Mouse (Mus musculus) urinary bladder, postnatal 4 days (tissue): Measurements from ENCODE around the gene Col4a2.
A peak's percentile ranks its signal among the peaks of the same experiment; 100 is the strongest.

Experiments used
- DNase-seq, 2 experiments: peaks; one replicate each; pipeline ENCODE4 v3.0.0; 2021 to 2022; ENCODE audit warnings: low spot score in 2 of 2

Gene Col4a2

GRCm38 (mm10) chr8:11382933-11383332, 70.3 kb downstream of the Col4a2 start:
- DNase-seq: no peak

- DNase-seq: no peak
Measured at GRCm38 (mm10) chr8:11383379-11383778, 70.8 kb downstream of the Col4a2 start.

DNA sequence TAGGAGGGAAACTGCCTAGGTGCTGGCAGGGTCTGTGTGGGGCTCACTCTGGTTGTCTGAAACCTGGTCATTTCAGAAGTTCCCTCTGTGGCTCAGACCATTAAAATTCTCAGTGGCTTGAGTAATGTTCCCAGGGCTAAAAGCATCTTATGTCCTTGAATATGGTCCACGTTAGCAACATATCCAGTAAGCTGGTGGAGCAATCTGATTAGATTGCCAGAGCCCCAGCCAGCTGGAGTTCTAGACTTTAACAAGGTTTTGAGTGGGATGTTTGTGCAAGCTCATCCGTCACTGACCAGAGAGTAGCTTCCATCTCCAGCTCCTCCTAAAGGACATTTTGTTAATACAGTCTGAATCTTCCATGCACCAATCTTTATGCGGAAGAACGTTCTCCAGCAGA, 72.2 kb downstream of the Col4a2 start:
- DNase-seq: no peak

DNA sequence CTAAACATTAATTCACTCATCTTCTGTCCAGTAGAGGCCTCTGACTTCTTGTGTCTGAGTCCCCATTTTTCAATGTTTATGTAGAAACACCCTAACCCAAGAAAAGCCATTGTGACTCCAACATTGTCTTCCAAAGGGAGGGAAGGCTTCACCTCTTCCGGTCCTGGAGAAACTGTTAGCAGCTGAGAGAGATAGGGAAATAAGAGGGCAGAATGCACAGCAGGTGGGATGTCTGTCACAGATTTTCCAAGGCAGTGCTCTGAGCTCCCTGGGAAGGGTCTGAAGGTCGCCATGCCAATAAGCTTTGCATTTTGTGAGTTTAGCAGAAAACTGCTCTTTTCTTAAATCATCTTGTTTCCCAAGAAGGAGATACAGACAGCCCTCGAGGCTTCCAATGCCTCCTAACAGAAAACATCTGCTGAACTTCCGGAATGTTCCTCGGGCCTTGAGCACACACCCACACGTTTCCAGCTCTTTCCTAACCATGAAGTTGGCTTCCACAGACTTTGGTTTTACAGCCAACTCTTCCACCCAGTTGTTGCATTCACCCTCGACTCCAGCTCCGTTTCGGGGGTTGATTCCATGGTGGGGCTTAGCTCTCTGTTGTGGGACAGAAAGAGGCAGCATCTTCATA, 72.8 kb downstream of the Col4a2 start:
- no peak for DNase-seq

DNA sequence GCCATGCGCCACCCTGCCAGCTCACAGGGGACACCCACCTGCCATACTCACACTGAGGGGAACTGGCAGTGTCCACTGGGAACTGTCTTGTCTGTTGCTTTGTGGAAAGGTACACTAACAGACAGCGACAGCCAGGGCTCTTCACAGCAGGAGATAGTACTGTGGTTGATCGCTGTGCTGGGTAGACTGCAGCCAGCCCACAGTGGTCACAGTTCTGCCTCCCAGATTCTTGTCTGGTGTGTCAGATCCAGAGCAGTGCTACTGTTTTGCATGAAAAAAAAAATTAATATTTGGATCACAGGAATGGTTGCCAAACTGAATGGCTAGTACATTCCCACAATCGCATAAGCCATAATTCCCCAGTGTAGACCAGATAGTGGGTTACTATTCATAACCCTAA, 74.7 kb downstream of the Col4a2 start:
- DNase-seq: no peak

GRCm38 (mm10) chr8:11389275-11390050, 76.9 kb downstream of the Col4a2 start:
- no peak for DNase-seq

- peak; percentile 73 to 79 for DNase-seq
Measured at GRCm38 (mm10) chr8:11392739-11393138, 80.1 kb downstream of the Col4a2 start.

DNA sequence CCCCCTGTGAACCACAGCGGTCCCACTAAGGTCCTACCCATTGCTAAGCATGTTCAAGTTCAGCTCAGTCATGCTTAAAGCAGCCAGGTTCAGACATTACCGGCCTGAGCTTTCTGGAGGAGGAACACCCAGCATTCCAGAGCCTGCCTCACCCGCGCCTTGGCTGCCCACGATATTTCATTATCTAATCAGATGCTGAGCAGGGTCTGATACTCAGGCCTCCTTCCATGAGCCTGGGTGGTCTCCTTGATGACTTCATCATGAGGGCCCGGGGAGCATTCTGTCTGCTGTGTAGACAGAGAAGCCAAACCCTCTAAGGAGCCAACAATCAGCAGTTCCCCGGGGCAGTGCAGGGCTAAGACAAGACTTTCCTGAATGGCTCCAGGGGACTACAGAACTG, 80.6 kb downstream of the Col4a2 start:
- peak; percentile 58 to 67 for DNase-seq

- DNase-seq: no peak
Measured at GRCm38 (mm10) chr8:11393607-11394006, 81.0 kb downstream of the Col4a2 start.

- no peak for DNase-seq
Measured at GRCm38 (mm10) chr8:11394773-11395172, 82.2 kb downstream of the Col4a2 start.

DNA sequence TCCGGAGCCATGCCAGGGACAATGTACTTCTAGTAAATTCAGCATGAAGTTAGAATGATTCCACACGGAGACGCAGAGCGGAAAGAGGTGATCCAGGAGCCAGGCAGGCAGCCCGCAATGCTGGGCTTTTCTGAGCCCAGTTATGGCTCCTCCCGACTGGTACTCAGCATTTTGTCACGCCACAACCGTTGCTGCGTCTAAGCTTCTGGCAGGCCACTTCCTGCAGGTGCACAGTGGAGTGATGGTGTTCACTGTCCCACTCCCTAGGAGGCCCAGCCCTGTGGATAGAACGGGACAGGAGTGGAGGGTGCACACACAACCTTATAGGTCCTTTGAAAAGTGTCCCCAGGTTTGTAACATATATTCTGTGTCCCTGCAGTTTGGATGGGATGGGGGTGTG, 83.0 kb downstream of the Col4a2 start:
- no peak for DNase-seq

DNA sequence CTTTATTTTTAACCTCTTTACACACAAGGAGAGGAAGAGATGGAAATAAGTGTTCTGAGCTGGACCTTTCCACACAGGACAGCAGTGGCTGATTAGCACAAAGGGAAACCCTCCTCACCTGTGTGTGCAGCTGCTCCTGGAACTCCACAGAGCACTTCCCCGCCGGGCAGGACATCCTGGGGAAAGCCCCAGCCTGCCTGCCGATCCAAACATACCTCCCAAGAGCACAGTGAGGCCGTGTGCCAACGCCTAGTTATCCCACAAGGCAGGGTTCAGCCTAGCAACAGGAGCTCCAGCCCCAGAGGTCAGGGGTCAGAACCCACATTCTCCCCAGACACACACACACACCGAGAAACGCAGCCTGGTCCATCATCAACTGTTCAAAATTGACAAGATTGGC, 83.5 kb downstream of the Col4a2 start:
- no peak for DNase-seq

- no peak for DNase-seq
Measured at GRCm38 (mm10) chr8:11397126-11397525, 84.5 kb downstream of the Col4a2 start.

DNA sequence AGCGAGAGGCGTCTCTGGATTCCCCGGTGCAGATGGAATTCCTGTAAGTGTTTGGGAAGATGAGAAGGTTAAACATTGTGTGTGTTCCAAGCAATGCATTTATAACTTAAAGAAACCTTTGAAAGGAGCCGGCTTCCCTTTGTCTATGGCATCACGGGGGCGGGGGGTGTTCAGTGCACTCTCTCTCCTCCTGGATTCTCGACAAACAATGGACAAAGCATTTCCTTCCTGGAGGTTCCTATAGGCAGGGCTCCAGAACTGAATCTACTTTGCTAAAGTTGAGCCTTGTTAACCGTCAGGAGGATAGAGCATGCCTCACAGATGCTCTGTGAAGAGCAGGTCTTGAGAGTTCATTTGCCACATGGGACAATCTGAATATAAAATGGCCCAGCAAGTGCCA, 87.1 kb downstream of the Col4a2 start:
- no peak for DNase-seq

DNA sequence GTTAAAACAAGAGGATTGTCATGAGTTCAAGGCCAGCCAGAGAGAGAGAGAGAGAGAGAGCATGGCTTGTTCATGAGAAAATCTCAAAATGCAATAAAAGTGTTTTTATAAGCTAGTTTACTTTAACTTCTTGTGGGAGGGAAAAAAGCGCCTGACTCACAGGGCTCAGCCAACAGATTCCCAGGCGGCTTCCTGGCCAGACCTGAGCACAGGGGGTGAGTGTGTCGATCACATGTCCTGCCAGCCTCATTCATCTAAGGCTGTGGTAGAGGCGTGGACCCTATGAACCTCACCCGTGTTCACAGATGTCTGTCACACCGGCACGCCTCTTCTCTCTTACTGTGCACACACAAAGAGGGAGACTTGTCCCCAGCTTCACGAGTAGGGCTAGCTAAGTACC, 87.6 kb downstream of the Col4a2 start:
- no peak for DNase-seq

DNA sequence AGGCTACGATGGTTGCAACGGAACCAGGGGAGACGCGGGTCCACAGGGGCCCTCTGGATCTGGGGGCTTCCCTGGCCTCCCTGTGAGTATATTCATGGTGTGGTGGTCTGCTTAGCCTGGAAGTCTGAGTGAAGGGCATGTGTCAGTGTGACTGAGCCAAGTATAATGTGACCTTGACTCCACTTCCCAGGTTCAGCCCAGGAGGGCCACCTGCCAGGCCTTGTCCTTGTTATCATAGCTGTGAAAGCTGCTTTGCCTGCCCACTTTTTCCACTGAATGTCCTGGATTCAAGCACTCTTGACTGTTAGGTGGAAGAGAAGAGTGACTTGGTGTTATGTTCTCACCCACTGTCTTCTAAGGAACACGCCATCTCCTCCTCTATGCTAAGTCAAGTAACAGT, 88.6 kb downstream of the Col4a2 start:
- no peak for DNase-seq

DNA sequence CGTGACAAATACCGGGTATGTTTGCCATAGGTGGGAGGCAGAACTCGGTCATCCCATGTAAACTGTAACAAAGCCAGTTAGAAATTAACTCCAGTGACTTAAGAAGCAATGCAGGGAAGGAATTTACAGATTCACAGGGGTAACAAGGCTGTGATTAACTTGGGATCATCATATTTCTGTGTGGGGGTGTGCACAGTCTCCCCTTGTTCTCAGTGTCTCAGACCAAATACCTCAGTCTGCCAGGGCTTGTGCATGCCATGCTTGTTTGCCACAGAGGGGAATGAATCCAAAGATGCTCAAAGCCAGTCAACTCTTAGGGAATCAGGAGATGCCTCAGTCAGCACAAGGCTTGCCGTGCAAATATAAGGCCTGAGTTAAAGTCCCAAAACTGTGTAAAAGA, 89.6 kb downstream of the Col4a2 start:
- DNase-seq: no peak

DNA sequence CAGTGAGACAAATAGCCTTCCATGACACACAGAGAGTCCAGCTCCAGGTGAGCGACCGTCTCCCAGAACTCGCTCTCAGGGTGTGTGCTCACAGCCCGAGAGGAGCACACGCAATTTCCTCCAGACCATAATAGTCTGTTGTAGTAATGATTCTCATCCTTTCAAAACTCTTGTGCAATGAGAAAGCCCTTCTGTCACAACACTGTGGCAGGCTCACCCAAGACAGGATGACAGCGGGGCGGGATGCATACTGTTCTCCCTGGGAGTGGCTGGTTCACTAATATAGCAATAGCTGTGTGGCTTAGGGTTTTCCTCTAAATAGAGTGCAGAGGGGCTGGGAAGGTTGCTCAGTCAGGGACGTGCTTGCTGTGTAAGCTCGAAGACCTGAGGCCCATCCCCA, 91.2 kb downstream of the Col4a2 start:
- DNase-seq: no peak

- DNase-seq: no peak
Measured at GRCm38 (mm10) chr8:11404614-11405013, 92.0 kb downstream of the Col4a2 start.

- peak; percentile 67 to 82 for DNase-seq
Measured at GRCm38 (mm10) chr8:11405722-11406481, 93.3 kb downstream of the Col4a2 start.

DNA sequence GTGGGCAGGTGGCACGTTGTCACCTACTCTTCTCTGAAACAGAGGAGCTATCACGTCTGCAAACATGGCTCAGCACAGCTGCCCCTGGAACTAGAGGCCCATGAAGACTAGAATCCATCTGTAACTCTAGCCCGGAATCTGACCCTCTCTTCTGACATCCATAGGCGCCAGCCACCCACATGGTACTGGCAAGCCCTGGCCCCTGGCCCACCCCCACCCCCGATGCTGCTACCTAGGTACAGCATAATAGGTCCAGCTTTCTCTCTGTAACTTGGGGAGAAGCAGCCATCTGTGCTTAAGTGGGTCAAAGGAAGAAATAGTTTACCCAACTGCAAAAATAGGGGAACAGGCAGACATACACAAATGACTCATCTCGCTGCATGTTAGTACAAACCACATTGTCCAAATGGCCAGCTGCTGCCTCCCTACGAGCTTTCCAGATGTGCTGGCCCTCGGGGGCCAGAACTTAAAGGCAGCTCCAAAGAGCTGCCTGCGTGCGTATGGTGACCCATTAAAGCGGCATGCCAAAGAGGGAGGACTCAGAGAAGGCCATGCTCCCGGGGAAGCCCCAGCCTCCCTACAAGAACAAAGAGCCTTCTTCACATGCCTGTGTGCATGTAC, 99.0 kb downstream of the Col4a2 start:
- peak in 1 of 2 experiments; percentile 57 for DNase-seq

DNA sequence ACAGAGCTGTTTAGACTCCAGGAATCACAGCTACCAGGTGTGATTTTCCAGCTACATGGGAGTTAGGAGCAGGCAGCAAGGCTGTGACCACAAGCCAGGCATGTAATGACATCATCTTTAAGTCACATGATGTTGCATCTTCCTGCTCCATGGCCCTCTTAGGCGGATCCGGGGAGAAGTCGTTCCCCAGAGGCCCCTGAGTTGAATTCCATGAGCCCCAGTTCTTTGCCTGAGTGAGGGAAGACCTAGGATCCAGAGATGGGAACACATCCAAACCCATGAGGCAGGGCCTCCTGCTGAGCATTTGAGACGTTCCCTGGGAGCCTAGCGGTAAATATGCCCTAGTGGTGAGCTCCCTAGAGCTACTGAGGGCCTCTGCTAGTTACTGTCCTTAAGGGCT, 99.8 kb downstream of the Col4a2 start:
- no peak for DNase-seq
